23 mouse cellular contexts compared by ENCODE assay signal in the genomic region with DNA sequence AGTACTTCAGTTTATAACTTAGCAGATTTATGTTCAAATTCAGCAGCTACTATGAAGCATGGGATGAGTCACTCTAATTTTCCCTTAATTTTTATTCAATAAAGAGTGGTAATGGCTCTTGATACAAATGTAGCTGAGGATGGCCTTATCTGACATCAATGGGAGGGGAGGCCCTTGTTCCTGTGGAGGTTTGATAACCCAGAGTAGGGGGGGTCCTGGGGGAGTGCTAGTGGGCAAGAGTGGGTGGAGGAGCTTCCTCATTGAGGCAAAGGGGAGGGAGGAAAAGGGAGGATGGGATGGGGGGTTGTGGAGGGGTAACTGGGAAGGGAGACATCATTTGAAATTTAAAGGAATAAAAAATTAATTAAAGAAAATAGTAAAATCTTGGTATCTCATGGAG.
DNase-seq lines count a peak whose midpoint lies in the region; ATAC-seq and TF ChIP-seq lines count a peak whose summit lies in the region.
"Had no signal": no experiment of that assay in that cellular context is flagged by ENCODE, and none has a peak within 500 bp of the region (broad histone marks: within the 10 kb centered on the region; RNA-seq: fewer than 3 reads in every experiment).

No protein-coding gene starts in this region.

- H3K4me3 ChIP-seq in forebrain, embryonic 15.5 days, result no peak overlapping the region
- no peak overlapping the region for H3K4me3 ChIP-seq in forebrain, postnatal 0 days (ENCODE audit: low read depth, low read length)
- no peak overlapping the region for H3K4me3 ChIP-seq in midbrain, embryonic 12.5 days
- H3K4me3 ChIP-seq in midbrain, embryonic 16.5 days (ENCODE audit: low read depth, low read length), result no peak overlapping the region
- H3K4me3 ChIP-seq in liver, embryonic 12.5 days, result no peak overlapping the region
- no peak overlapping the region for H3K4me3 ChIP-seq in kidney, embryonic 14.5 days (ENCODE audit: low read length)
- H3K4me3 ChIP-seq: embryonic facial prominence, embryonic 10.5 days; embryonic facial prominence, embryonic 15.5 days; heart, embryonic 10.5 days; heart, embryonic 15.5 days; hindbrain, embryonic 13.5 days; kidney, embryonic 15.5 days had no signal

- H3K27ac ChIP-seq in forebrain, embryonic 15.5 days (replicated peaks), result peak overlapping the region; percentile 55; the same call in 1 of the 2 replicates
- H3K27ac ChIP-seq in forebrain, postnatal 0 days (ENCODE audit: low read depth, low read length), result no peak overlapping the region
- no peak overlapping the region for H3K27ac ChIP-seq in midbrain, embryonic 12.5 days (replicated peaks)
- no peak overlapping the region; the same call in 1 of the 2 replicates for H3K27ac ChIP-seq in midbrain, embryonic 16.5 days (ENCODE audit: low read length)
- H3K27ac ChIP-seq in liver, embryonic 12.5 days, result no peak overlapping the region
- H3K27ac ChIP-seq in kidney, embryonic 14.5 days (ENCODE audit: low read depth, low read length), result no peak overlapping the region
- H3K27ac ChIP-seq: embryonic facial prominence, embryonic 15.5 days; heart, embryonic 10.5 days; heart, embryonic 15.5 days; hindbrain, embryonic 13.5 days; kidney, embryonic 15.5 days had no signal

- no peaks in the 10 kb centered on the region for H3K9me3 ChIP-seq in forebrain, embryonic 15.5 days
- no peaks in the 10 kb centered on the region for H3K9me3 ChIP-seq in forebrain, postnatal 0 days (ENCODE audit: low read length)
- no peaks in the 10 kb centered on the region for H3K9me3 ChIP-seq in midbrain, embryonic 12.5 days
- no peaks in the 10 kb centered on the region for H3K9me3 ChIP-seq in midbrain, embryonic 16.5 days (replicated peaks; ENCODE audit: control insufficient read depth, low read length, poor library complexity, severe bottlenecking)
- H3K9me3 ChIP-seq in liver, embryonic 12.5 days (replicated peaks), result no peaks in the 10 kb centered on the region
- H3K9me3 ChIP-seq in kidney, embryonic 14.5 days (ENCODE audit: control insufficient read depth, low read length), result no peaks in the 10 kb centered on the region
- H3K9me3 ChIP-seq: embryonic facial prominence, embryonic 10.5 days; embryonic facial prominence, embryonic 15.5 days; heart, embryonic 10.5 days; heart, embryonic 15.5 days; hindbrain, embryonic 13.5 days; kidney, embryonic 15.5 days had no signal

- no peak for DNase-seq in forebrain, postnatal 0 days
- no peak for DNase-seq in adrenal gland, adult 2 months
- DNase-seq: adrenal gland, adult 8-10 months; cerebellum, adult 8-10 months; cerebellum, postnatal 25 days; gastrocnemius, postnatal 25 days; kidney, adult 11 months; kidney, postnatal 25 days; lung, postnatal 36 days; thymus, postnatal 4 days had no signal

- TF ChIP-seq CTCF in forebrain, postnatal 0 days (IDR thresholded peaks at IDR 0.05; ENCODE audit: low read depth), result no peak

- no peaks in the 10 kb centered on the region for H3K36me3 ChIP-seq in forebrain, embryonic 15.5 days
- no peaks in the 10 kb centered on the region for H3K36me3 ChIP-seq in forebrain, postnatal 0 days (ENCODE audit: insufficient read depth)
- no peaks in the 10 kb centered on the region for H3K36me3 ChIP-seq in midbrain, embryonic 12.5 days
- H3K36me3 ChIP-seq in midbrain, embryonic 16.5 days (ENCODE audit: control insufficient read depth, insufficient read depth, low read length), result no peaks in the 10 kb centered on the region
- no peaks in the 10 kb centered on the region for H3K36me3 ChIP-seq in liver, embryonic 12.5 days
- H3K36me3 ChIP-seq in kidney, embryonic 14.5 days (ENCODE audit: control insufficient read depth, insufficient read depth, low read length), result no peaks in the 10 kb centered on the region
- H3K36me3 ChIP-seq: embryonic facial prominence, embryonic 10.5 days; embryonic facial prominence, embryonic 15.5 days; heart, embryonic 10.5 days; heart, embryonic 15.5 days; hindbrain, embryonic 13.5 days; kidney, embryonic 15.5 days had no signal

- no peak overlapping the region for H3K9ac ChIP-seq in forebrain, embryonic 15.5 days (replicated peaks)
- H3K9ac ChIP-seq in forebrain, postnatal 0 days, result no peak overlapping the region
- H3K9ac ChIP-seq in midbrain, embryonic 12.5 days (replicated peaks), result no peak overlapping the region
- no peak overlapping the region for H3K9ac ChIP-seq in midbrain, embryonic 16.5 days (ENCODE audit: low read depth, low read length)
- no peak overlapping the region for H3K9ac ChIP-seq in liver, embryonic 12.5 days
- H3K9ac ChIP-seq in kidney, embryonic 14.5 days (ENCODE audit: low read depth, low read length), result no peak overlapping the region
- H3K9ac ChIP-seq: embryonic facial prominence, embryonic 15.5 days; heart, embryonic 15.5 days; hindbrain, embryonic 13.5 days; kidney, embryonic 15.5 days had no signal

- H3K4me2 ChIP-seq in forebrain, embryonic 15.5 days (replicated peaks), result no peak overlapping the region
- no peak overlapping the region for H3K4me2 ChIP-seq in forebrain, postnatal 0 days (ENCODE audit: low read depth)
- no peak overlapping the region for H3K4me2 ChIP-seq in midbrain, embryonic 12.5 days (replicated peaks)
- H3K4me2 ChIP-seq in midbrain, embryonic 16.5 days (ENCODE audit: low read length), result no peak overlapping the region
- H3K4me2 ChIP-seq in liver, embryonic 12.5 days, result peak overlapping the region; percentile 12; the same call in 1 of the 2 replicates
- H3K4me2 ChIP-seq in kidney, embryonic 14.5 days (replicated peaks; ENCODE audit: low read depth, low read length), result no peak overlapping the region
- H3K4me2 ChIP-seq: embryonic facial prominence, embryonic 15.5 days; heart, embryonic 15.5 days; hindbrain, embryonic 13.5 days; kidney, embryonic 15.5 days had no signal

- ATAC-seq in forebrain, embryonic 15.5 days (replicated peaks), result no peak
- ATAC-seq in forebrain, postnatal 0 days, result no peak
- peak; percentile 42; the same call in 1 of the 2 replicates for ATAC-seq in midbrain, embryonic 12.5 days (ENCODE audit: low FRiP score, low read depth)
- no peak for ATAC-seq in midbrain, embryonic 16.5 days
- peak; percentile 76 for ATAC-seq in liver, embryonic 12.5 days
- no peak for ATAC-seq in kidney, embryonic 14.5 days (ENCODE audit: low FRiP score, low TSS enrichment)
- ATAC-seq: activated CD4-positive, CD25-positive, alpha-beta regulatory T cell, adult 4 months; inflammation-experienced regulatory T-cells, adult 6 months had no signal

- H3K27me3 ChIP-seq in forebrain, embryonic 15.5 days, result no peaks in the 10 kb centered on the region
- no peaks in the 10 kb centered on the region for H3K27me3 ChIP-seq in forebrain, postnatal 0 days (ENCODE audit: insufficient read depth, low read length)
- H3K27me3 ChIP-seq in midbrain, embryonic 12.5 days, result no peaks in the 10 kb centered on the region
- no peaks in the 10 kb centered on the region for H3K27me3 ChIP-seq in midbrain, embryonic 16.5 days (ENCODE audit: control insufficient read depth, insufficient read depth, low read depth, low read length)
- H3K27me3 ChIP-seq in liver, embryonic 12.5 days (replicated peaks), result no peaks in the 10 kb centered on the region
- H3K27me3 ChIP-seq in kidney, embryonic 14.5 days (ENCODE audit: control insufficient read depth, insufficient read depth, low read length), result no peaks in the 10 kb centered on the region; the same call in 1 of the 2 replicates
- H3K27me3 ChIP-seq: embryonic facial prominence, embryonic 15.5 days; heart, embryonic 15.5 days; hindbrain, embryonic 13.5 days; kidney, embryonic 15.5 days had no signal

- H3K4me1 ChIP-seq in forebrain, embryonic 15.5 days, result peaks cover 27% of the 10 kb centered on the region
- H3K4me1 ChIP-seq in forebrain, postnatal 0 days (ENCODE audit: insufficient read depth), result no peaks in the 10 kb centered on the region
- H3K4me1 ChIP-seq in midbrain, embryonic 12.5 days, result peaks cover 28% of the 10 kb centered on the region
- peaks cover 3% of the 10 kb centered on the region; the same call in 1 of the 2 replicates for H3K4me1 ChIP-seq in midbrain, embryonic 16.5 days (ENCODE audit: control insufficient read depth, insufficient read depth, low read length)
- peaks cover 33% of the 10 kb centered on the region for H3K4me1 ChIP-seq in liver, embryonic 12.5 days
- no peaks in the 10 kb centered on the region for H3K4me1 ChIP-seq in kidney, embryonic 14.5 days (ENCODE audit: control insufficient read depth, insufficient read depth, low read length)
- H3K4me1 ChIP-seq: heart, embryonic 15.5 days; kidney, embryonic 15.5 days had no signal

Comparison
In these comparisons a context has a peak if more than half of its experiments do, and no peak if none do; other contexts are left out.
1. ATAC-seq: peak in midbrain, embryonic 12.5 days (single experiment) and liver, embryonic 12.5 days (single experiment); none in forebrain, embryonic 15.5 days (single experiment), forebrain, postnatal 0 days (single experiment), midbrain, embryonic 16.5 days (single experiment) and kidney, embryonic 14.5 days (single experiment).